Mouse (Mus musculus) hindbrain, embryonic 16.5 days (tissue): ENCODE measurements around the gene Pacrg. TPM values are rescaled to one million over a fixed set of nuclear protein-coding genes. Genes with fewer than 3 reads are reported as not detected.

ENCODE experiments used
- ATAC-seq: fragments of 200-750 bp; cut with Nextera tagmentation; 2 replicates; pipeline ENCODE4 v1.8.0; 2017; ENCODE audit warnings: moderate TSS enrichment, moderate library complexity
- H3K27ac ChIP-seq: fragments of 300-500 bp; sonication (generic); 2 replicates; pipeline ENCODE4 v1.5.1; 2014; ENCODE audit warnings: low read depth, mild to moderate bottlenecking, control low read depth, low read length, moderate library complexity
- H3K27me3 ChIP-seq: fragments of 300-500 bp; sonication (generic); replicated peaks from 2 replicates; pipeline ENCODE4 v1.6.1; 2014; ENCODE audit warnings: low read length; ENCODE audit not compliant: control insufficient read depth, insufficient read depth
- H3K36me3 ChIP-seq: fragments of 300-500 bp; sonication (generic); 2 replicates; pipeline ENCODE4 v1.6.1; 2014; ENCODE audit warnings: mild to moderate bottlenecking, low read length, moderate library complexity, mixed read lengths; ENCODE audit not compliant: control insufficient read depth, insufficient read depth
- H3K4me1 ChIP-seq: fragments of 300-500 bp; sonication (generic); 2 replicates; pipeline ENCODE4 v1.6.1; 2014; ENCODE audit warnings: low read depth, low read length; ENCODE audit not compliant: control insufficient read depth, insufficient read depth
- H3K4me2 ChIP-seq: fragments of 300-500 bp; sonication (generic); 2 replicates; pipeline ENCODE4 v1.6.1; 2014; ENCODE audit warnings: mild to moderate bottlenecking, low read length, control low read depth, moderate library complexity
- H3K4me3 ChIP-seq: fragments of 300-500 bp; sonication (generic); 2 replicates; pipeline ENCODE4 v1.5.1; 2014; ENCODE audit warnings: mild to moderate bottlenecking, low read length, control low read depth, moderate library complexity
- H3K9ac ChIP-seq: fragments of 300-500 bp; sonication (generic); 2 replicates; pipeline ENCODE4 v1.6.1; 2014; ENCODE audit warnings: low read depth, mild to moderate bottlenecking, control low read depth, low read length, moderate library complexity
- H3K9me3 ChIP-seq: fragments of 300-500 bp; sonication (generic); 2 replicates; pipeline ENCODE4 v1.6.1; 2014; ENCODE audit warnings: mild to moderate bottlenecking, low read length, moderate library complexity; ENCODE audit not compliant: control insufficient read depth
- WGBS: fragments of 180-500 bp; shearing (Covaris S2); extraction: QIAGEN DNeasy Blood & Tissue Kit; methylation state at CpG from one replicate; pipeline ENCODE4 v1.1.7; 2014; 5-methylcytosine and 5-hydroxymethylcytosine counted together
- polyA plus RNA-seq: library from polyadenylated mRNA; unstranded; fragments of >200 nt; fragmentation: Nextera tagmentation; extraction: Ambion mirVana; gene quantifications from 2 replicates; pipeline ENCODE4 v1.2.1, GENCODE M21; 2015

Gene Pacrg
- polyA plus RNA-seq, 1 experiment from 2014 or later: 23.2 TPM

- H3K4me3 ChIP-seq: no peak overlapping the region
- H3K9me3 ChIP-seq: no peaks in the 10 kb centered on the region
- H3K4me1 ChIP-seq: no peaks in the 10 kb centered on the region
- H3K9ac ChIP-seq: no peak overlapping the region
- WGBS: 97% methylated on average over 1 of the region's 1 CpGs
- ATAC-seq: no peak
- H3K4me2 ChIP-seq: no peak overlapping the region
- H3K36me3 ChIP-seq: no peaks in the 10 kb centered on the region
- H3K27me3 ChIP-seq: no peaks in the 10 kb centered on the region
- no peak overlapping the region for H3K27ac ChIP-seq
Observed at GRCm38 (mm10) chr17:10764343-10764742, 75.8 kb downstream of the Pacrg start.

- H3K9ac ChIP-seq: no peak overlapping the region
- H3K9me3 ChIP-seq: no peaks in the 10 kb centered on the region
- no peaks in the 10 kb centered on the region for H3K36me3 ChIP-seq
- ATAC-seq: no peak
- H3K27me3 ChIP-seq: no peaks in the 10 kb centered on the region
- no peaks in the 10 kb centered on the region for H3K4me1 ChIP-seq
- 96% methylated on average over 5 of the region's 5 CpGs for WGBS
- H3K4me2 ChIP-seq: no peak overlapping the region
- no peak overlapping the region for H3K4me3 ChIP-seq
- no peak overlapping the region for H3K27ac ChIP-seq
Observed at GRCm38 (mm10) chr17:10757455-10757854, 82.7 kb downstream of the Pacrg start.

- H3K9me3 ChIP-seq: no peaks in the 10 kb centered on the region
- H3K9ac ChIP-seq: no peak overlapping the region
- H3K27me3 ChIP-seq: no peaks in the 10 kb centered on the region
- 0 out of 2 replicates have a peak overlapping the region, but pooled peaks have one; percentile 7 for H3K4me2 ChIP-seq
- H3K36me3 ChIP-seq: no peaks in the 10 kb centered on the region
- WGBS: 8% methylated on average over 4 of the region's 4 CpGs
- ATAC-seq: peak; percentile 95
- peaks cover 9% of the 10 kb centered on the region for H3K4me1 ChIP-seq
- peak overlapping the region; percentile 71 for H3K27ac ChIP-seq
- H3K4me3 ChIP-seq: no peak overlapping the region
Observed at GRCm38 (mm10) chr17:10744709-10745461, 95.2 kb downstream of the Pacrg start.

DNA sequence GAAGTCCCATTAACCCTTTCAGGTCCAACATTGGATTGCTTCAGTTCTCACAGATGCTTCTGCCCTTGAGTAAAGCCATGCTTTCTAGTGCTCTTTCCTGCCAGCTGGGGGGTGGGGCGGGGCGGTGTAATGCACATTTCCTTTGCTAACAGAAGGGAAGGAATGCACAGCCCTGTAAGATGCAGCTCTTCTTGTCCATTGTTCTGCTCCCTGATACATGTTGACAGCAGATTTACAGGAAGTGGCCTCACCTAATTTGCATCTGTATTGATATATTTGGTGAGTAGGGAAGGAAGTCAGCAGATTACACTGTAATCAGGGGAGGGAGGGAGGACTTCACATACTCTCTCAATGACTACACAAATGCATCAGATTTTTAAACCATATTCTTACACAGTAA is 100.0 kb downstream of the Pacrg start:
- H3K4me1 ChIP-seq: peaks cover 9% of the 10 kb centered on the region
- H3K36me3 ChIP-seq: no peaks in the 10 kb centered on the region
- H3K4me3 ChIP-seq: no peak overlapping the region
- no peak for ATAC-seq
- H3K27me3 ChIP-seq: no peaks in the 10 kb centered on the region
- H3K27ac ChIP-seq: no peak overlapping the region
- 90% methylated on average over 2 of the region's 2 CpGs for WGBS
- no peaks in the 10 kb centered on the region for H3K9me3 ChIP-seq
- H3K4me2 ChIP-seq: no peak overlapping the region
- H3K9ac ChIP-seq: no peak overlapping the region

- H3K9me3 ChIP-seq: no peaks in the 10 kb centered on the region
- H3K9ac ChIP-seq: no peak overlapping the region
- no peaks in the 10 kb centered on the region for H3K36me3 ChIP-seq
- ATAC-seq: no peak
- no peak overlapping the region for H3K4me2 ChIP-seq
- H3K27me3 ChIP-seq: no peaks in the 10 kb centered on the region
- no peak overlapping the region for H3K4me3 ChIP-seq
- no peaks in the 10 kb centered on the region; the same call in 1 of the 2 replicates for H3K4me1 ChIP-seq
- H3K27ac ChIP-seq: no peak overlapping the region
Observed at GRCm38 (mm10) chr17:10737966-10738365, 102.1 kb downstream of the Pacrg start.

DNA sequence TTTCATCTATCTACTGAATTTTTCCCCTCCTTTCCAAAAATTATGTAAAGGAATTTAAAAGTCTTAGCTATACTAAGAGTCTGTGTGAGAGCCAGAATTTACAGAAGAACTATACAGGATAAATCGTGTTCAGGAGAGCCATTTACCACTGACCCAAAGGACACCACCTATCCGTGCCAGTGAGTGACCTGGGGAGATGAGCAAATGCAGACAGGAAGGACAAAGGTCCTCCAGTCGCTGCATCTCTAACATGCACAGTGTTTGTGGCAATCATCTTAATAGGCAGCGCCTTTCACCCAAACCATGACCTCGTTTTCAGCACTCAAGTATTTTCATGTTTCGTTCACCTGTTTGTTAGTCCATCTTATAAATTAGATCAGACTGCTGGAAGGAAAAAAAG is 105.4 kb downstream of the Pacrg start:
- H3K27me3 ChIP-seq: no peaks in the 10 kb centered on the region
- no peaks in the 10 kb centered on the region for H3K9me3 ChIP-seq
- no peaks in the 10 kb centered on the region; the same call in 1 of the 2 replicates for H3K4me1 ChIP-seq
- no peak overlapping the region for H3K9ac ChIP-seq
- WGBS: 72% methylated on average over 6 of the region's 6 CpGs
- H3K36me3 ChIP-seq: no peaks in the 10 kb centered on the region
- ATAC-seq: no peak
- no peak overlapping the region for H3K27ac ChIP-seq
- H3K4me2 ChIP-seq: no peak overlapping the region
- H3K4me3 ChIP-seq: no peak overlapping the region

DNA sequence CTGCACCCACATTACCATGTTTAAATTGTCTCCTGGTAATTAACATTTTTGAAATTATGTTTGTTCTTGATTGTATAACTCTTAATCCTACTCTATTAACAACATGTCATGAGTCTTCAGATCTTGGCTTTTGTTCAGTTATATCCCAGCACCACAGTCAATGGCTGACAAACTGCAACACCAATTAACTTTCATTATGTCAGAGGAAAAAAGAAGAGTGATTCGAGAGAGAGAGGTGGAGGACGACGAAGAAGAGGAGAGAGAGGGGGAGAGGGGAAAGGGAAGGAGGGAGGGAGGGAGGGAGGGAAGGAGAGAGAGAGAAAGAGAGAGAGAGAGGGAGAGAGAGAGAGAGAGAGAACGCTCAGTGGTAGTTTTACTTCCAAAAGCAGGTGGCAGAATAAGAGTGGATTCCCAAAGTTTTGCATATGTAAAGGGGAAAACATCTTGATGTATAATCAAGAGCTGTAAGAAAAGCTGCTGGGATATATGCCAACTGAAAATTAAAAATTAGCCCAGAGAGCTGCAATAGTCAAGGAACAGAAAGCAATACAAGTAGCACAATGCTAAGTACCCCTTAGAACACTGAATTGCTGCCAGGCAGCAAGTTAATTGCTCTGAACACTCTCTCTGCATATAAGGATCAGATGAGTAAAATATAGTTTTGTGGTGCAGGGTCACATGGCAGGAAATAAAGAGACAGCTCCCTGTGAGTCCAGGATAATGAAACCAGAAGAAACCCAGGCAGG is 107.6 kb downstream of the Pacrg start:
- H3K36me3 ChIP-seq: no peaks in the 10 kb centered on the region
- no peak for ATAC-seq
- no peak overlapping the region for H3K4me3 ChIP-seq
- H3K9ac ChIP-seq: no peak overlapping the region
- no peak overlapping the region for H3K4me2 ChIP-seq
- no peaks in the 10 kb centered on the region for H3K27me3 ChIP-seq
- H3K9me3 ChIP-seq: no peaks in the 10 kb centered on the region
- 26% methylated on average over 4 of the region's 4 CpGs for WGBS
- H3K4me1 ChIP-seq: no peaks in the 10 kb centered on the region; the same call in none of the 2 replicates
- H3K27ac ChIP-seq: no peak overlapping the region

DNA sequence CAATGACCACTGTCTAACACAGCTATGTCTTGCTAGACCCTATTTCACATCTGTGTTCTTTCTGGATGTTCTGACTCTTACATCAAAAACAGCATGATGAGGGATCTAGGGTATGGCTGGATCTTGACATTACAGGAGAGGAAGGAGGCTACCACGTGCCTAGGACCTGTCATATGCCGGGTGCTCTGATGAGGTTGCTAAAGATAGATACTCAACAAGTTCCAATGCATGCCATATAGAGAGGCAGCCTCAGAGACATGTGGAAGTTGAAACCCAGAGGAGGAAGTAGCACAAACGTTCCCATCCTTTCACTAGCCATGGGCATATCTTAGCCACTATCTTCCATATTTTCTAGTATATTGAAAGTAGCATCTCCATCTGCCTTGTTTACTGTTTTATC is 115.3 kb downstream of the Pacrg start:
- Histone ChIP-seq H3K9ac (no peak overlapping the region), H3K9me3 (no peaks in the 10 kb centered on the region), H3K4me1 (no peaks in the 10 kb centered on the region; the same call in 1 of the 2 replicates), H3K4me3 (no peak overlapping the region), H3K27me3 (no peaks in the 10 kb centered on the region), H3K27ac (no peak overlapping the region), H3K4me2 (no peak overlapping the region), H3K36me3 (no peaks in the 10 kb centered on the region)
- ATAC-seq: no peak
- WGBS: 87% methylated on average over 3 of the region's 3 CpGs

DNA sequence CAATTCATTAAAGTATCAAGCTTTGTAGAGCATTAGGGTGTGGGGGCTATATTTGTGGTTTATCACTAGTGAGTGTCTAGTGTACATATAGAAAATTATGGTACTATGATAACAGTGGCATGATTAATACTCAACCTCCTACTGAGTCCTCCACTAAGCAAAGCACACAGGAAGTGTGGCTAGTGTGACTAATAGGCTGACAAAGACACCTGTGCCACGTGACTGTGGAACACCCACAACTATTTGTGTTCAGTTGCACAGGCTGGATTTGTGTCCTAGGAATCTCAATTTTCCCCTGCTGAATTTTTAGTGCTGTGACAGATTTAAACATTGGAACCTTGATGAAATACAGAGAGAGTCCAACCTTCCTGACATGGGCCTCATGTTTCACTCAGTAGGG is 118.5 kb downstream of the Pacrg start:
- ATAC-seq: no peak
- H3K4me2 ChIP-seq: no peak overlapping the region
- H3K9ac ChIP-seq: no peak overlapping the region
- no peaks in the 10 kb centered on the region for H3K9me3 ChIP-seq
- no peak overlapping the region for H3K27ac ChIP-seq
- WGBS: 68% methylated on average over 1 of the region's 1 CpGs
- no peaks in the 10 kb centered on the region for H3K4me1 ChIP-seq
- H3K27me3 ChIP-seq: no peaks in the 10 kb centered on the region
- H3K36me3 ChIP-seq: no peaks in the 10 kb centered on the region
- H3K4me3 ChIP-seq: no peak overlapping the region
